Mouse (Mus musculus) cerebellum, adult 2 months (tissue): ENCODE measurements around the gene Atp1b1.

Source experiments
- CTCF ChIP-seq: fragments of 200-500 bp; IDR thresholded peaks from 2 replicates; pipeline ENCODE4 v1.5.1; 2011; ENCODE audit warnings: low read depth, mild to moderate bottlenecking, control low read depth, low read length, moderate library complexity, borderline replicate concordance; ENCODE audit not compliant: insufficient read depth
- POLR2A ChIP-seq: fragments of 200-500 bp; IDR thresholded peaks from 2 replicates; pipeline ENCODE4 v1.6.1; 2011; ENCODE audit warnings: low read length, control low read depth, borderline replicate concordance; ENCODE audit not compliant: insufficient read depth

DNA sequence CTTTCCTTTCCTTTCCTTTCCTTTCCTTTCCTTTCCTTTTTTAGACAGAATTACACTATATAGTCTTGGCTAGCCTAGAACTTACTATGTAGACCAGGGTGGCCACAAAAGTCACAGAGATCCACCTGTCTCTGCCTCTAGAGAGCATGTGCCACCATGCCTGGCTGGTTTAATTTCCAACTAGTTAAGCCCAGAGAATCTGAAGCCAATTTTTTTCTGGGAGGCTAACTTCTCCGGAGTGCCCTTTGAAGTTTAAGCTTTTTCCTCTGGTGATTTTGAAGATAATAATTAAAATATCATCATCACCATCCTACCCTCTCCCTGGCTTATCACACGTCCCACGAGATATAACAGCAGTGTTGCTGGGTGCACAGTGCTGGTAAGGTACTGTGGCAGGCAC is 34.3 kb upstream of the Atp1b1 start:
- TF ChIP-seq CTCF (no peak), POLR2A (no peak)
